Mouse (Mus musculus) kidney, embryonic 16.5 days (tissue): ENCODE data around the gene Cetn4. TPM values are rescaled to one million over a fixed set of nuclear protein-coding genes. Genes with fewer than 3 reads are reported as not detected.

Source experiments
- polyA plus RNA-seq: library from polyadenylated mRNA; unstranded; fragments of >200 nt; fragmentation: Nextera tagmentation; extraction: Ambion mirVana; gene quantifications from 2 replicates; pipeline ENCODE4 v1.2.1, GENCODE M21; 2015

Cetn4 gene
- polyA plus RNA-seq, 1 experiment from 2014 or later: 2.5 TPM

Other genes with a start within 250 kb of the Cetn4 start
- 0.15 and 0.17 TPM in 2 replicates for gene Adad1, start 249.2 kb downstream of the Cetn4 start, polyA plus RNA-seq
- gene Il2, start 186.7 kb downstream of the Cetn4 start, polyA plus RNA-seq: 0.34 TPM in 1 of 2 replicates, not detected in the other
- gene Il21, start 80.1 kb downstream of the Cetn4 start, polyA plus RNA-seq: not detected in 2 replicates
- gene Bbs12, start 154 bp downstream of the Cetn4 start, polyA plus RNA-seq: 9.2 and 9.7 TPM in 2 replicates
- gene Fgf2, start 35.6 kb upstream of the Cetn4 start, polyA plus RNA-seq: 1.4 and 1.6 TPM in 2 replicates
- gene Spata5, start 107.2 kb upstream of the Cetn4 start, polyA plus RNA-seq: 41.5 and 43.4 TPM in 2 replicates
- 7.7 and 8.4 TPM in 2 replicates for gene Nudt6, start 107.5 kb upstream of the Cetn4 start, polyA plus RNA-seq